Mouse (Mus musculus) ovary, adult 10 weeks (tissue): ENCODE data around the gene Ndufv1. TPM values are rescaled to one million over a fixed set of nuclear protein-coding genes. Genes with fewer than 3 reads are reported as not detected.

Experiments used
- polyA plus RNA-seq: library from polyadenylated mRNA; stranded (reverse); fragments of 350-450 nt; fragmentation: Illumina TruSeq; extraction: RNeasy Lipid Tissue Mini Kit (QIAGEN cat#74804); gene quantifications from one replicate; pipeline ENCODE4 v1.2.3, GENCODE M21; 2014

The Ndufv1 gene
- 2.2 TPM for polyA plus RNA-seq

GRCm38 (mm10) chr19:4012432-4013022, at the start of gene Ndufv1:
Gene Ndufv1 (minus strand): TSS chr19:4012806.

GRCm38 (mm10) chr19:4059069-4059740, 46.6 kb upstream of the Ndufv1 start, which contains the start of gene Gstp3:
Gene Gstp3 (minus strand): TSS chr19:4059569.

GRCm38 (mm10) chr19:4045966-4046865, 33.6 kb upstream of the Ndufv1 start, which contains the start of gene Gstp2:
Gene Gstp2 (minus strand): TSS chr19:4046023.

GRCm38 (mm10) chr19:4037788-4038232, 25.2 kb upstream of the Ndufv1 start, which contains the start of gene Gstp1:
Gene Gstp1 (minus strand): TSS chr19:4037985.

GRCm38 (mm10) chr19:4003112-4003511, 9.5 kb downstream of the Ndufv1 start, which contains the start of gene Doc2g:
Gene Doc2g (plus strand): TSS chr19:4003313.

GRCm38 (mm10) chr19:4000119-4000900, 12.3 kb downstream of the Ndufv1 start, which contains the start of the genes Nudt8 and Gm49405:
Gene Nudt8 (plus strand): TSS chr19:4000580.
Gene Gm49405 (plus strand): TSS chr19:4000626.

GRCm38 (mm10) chr19:3992416-3992815, 20.2 kb downstream of the Ndufv1 start, which contains the start of gene Tbx10:
Gene Tbx10 (plus strand): TSS chr19:3992752.

GRCm38 (mm10) chr19:3986334-3986733, 26.3 kb downstream of the Ndufv1 start, which contains the start of gene Acy3:
Gene Acy3 (plus strand): TSS chr19:3986570.

GRCm38 (mm10) chr19:3972229-3972628, 40.4 kb downstream of the Ndufv1 start, which contains the start of gene Aldh3b2:
Gene Aldh3b2 (plus strand): TSS chr19:3972328.

GRCm38 (mm10) chr19:3958470-3958869, 54.1 kb downstream of the Ndufv1 start, which contains the start of gene Aldh3b3:
Gene Aldh3b3 (plus strand): TSS chr19:3958645.

Other genes starting within 250 kb of the Ndufv1 start
- gene Kmt5b, start 245.4 kb downstream of the Ndufv1 start, polyA plus RNA-seq: 263 TPM
- 102 TPM for gene Chka, start 161.0 kb downstream of the Ndufv1 start, polyA plus RNA-seq
- gene Tcirg1, start 105.7 kb downstream of the Ndufv1 start, polyA plus RNA-seq: 2.5 TPM
- gene Ndufs8, start 100.0 kb downstream of the Ndufv1 start, polyA plus RNA-seq: 1.3 TPM
- gene Aldh3b1, start 83.0 kb downstream of the Ndufv1 start, polyA plus RNA-seq: 1.7 TPM
- 0.51 TPM for gene Unc93b1, start 77.6 kb downstream of the Ndufv1 start, polyA plus RNA-seq
- gene Aldh3b3, start 54.2 kb downstream of the Ndufv1 start, polyA plus RNA-seq: not detected
- not detected for gene Aldh3b2, start 40.5 kb downstream of the Ndufv1 start, polyA plus RNA-seq
- gene Acy3, start 26.2 kb downstream of the Ndufv1 start, polyA plus RNA-seq: 1.3 TPM
- gene Tbx10, start 20.1 kb downstream of the Ndufv1 start, polyA plus RNA-seq: not detected
- gene Nudt8, start 12.2 kb downstream of the Ndufv1 start, polyA plus RNA-seq: not detected
- gene Gm49405, start 12.2 kb downstream of the Ndufv1 start, polyA plus RNA-seq: not detected
- not detected for gene Doc2g, start 9.5 kb downstream of the Ndufv1 start, polyA plus RNA-seq
- 13.3 TPM for gene Gstp1, start 25.2 kb upstream of the Ndufv1 start, polyA plus RNA-seq
- gene Gstp2, start 33.2 kb upstream of the Ndufv1 start, polyA plus RNA-seq: 5.3 TPM
- gene Gstp3, start 46.8 kb upstream of the Ndufv1 start, polyA plus RNA-seq: not detected
- not detected for gene Cabp2, start 68.8 kb upstream of the Ndufv1 start, polyA plus RNA-seq
- gene Cdk2ap2, start 84.4 kb upstream of the Ndufv1 start, polyA plus RNA-seq: not detected
- 0.37 TPM for gene Pitpnm1, start 87.2 kb upstream of the Ndufv1 start, polyA plus RNA-seq
- gene Aip, start 113.1 kb upstream of the Ndufv1 start, polyA plus RNA-seq: 1.00 TPM
- gene Gpr152, start 127.0 kb upstream of the Ndufv1 start, polyA plus RNA-seq: not detected
- gene Cabp4, start 131.2 kb upstream of the Ndufv1 start, polyA plus RNA-seq: not detected
- 12.7 TPM for gene Coro1b, start 135.8 kb upstream of the Ndufv1 start, polyA plus RNA-seq
- gene Ptprcap, start 140.8 kb upstream of the Ndufv1 start, polyA plus RNA-seq: 1.6 TPM
- 1.2 TPM for gene Rps6kb2, start 150.5 kb upstream of the Ndufv1 start, polyA plus RNA-seq
- gene Carns1, start 162.7 kb upstream of the Ndufv1 start, polyA plus RNA-seq: 1.00 TPM
- not detected for gene Tbc1d10c, start 178.5 kb upstream of the Ndufv1 start, polyA plus RNA-seq
- 102 TPM for gene Ppp1ca, start 179.3 kb upstream of the Ndufv1 start, polyA plus RNA-seq
- gene Rad9a, start 188.9 kb upstream of the Ndufv1 start, polyA plus RNA-seq: 3.0 TPM
- gene Clcf1, start 201.4 kb upstream of the Ndufv1 start, polyA plus RNA-seq: 0.26 TPM
- gene AC109138.7, start 201.6 kb upstream of the Ndufv1 start, polyA plus RNA-seq: not detected
- not detected for gene Pold4, start 219.1 kb upstream of the Ndufv1 start, polyA plus RNA-seq